Mouse (Mus musculus) v-Abl transformed pro-B cells (cell line): ENCODE data around the gene Zfp426.

Experiments used
- in situ Hi-C, 2 experiments: fragments of 400-800 bp; cut with MboI; formaldehyde crosslinking; loops; one replicate each; pipeline ENCODE4 v1.15.1; 2025; ENCODE audit not compliant: unreplicated experiment in 2 of 2

Gene Zfp426

GRCm38 (mm10) chr9:20492527-20493233, at the start of gene Zfp426:
Gene Zfp426 (minus strand): TSS chr9:20492746.
- in situ Hi-C loops = loop anchor here (5.0 to 10.0 kb wide), 2 partner anchors 162 to 165 kb away; partner anchors contain the start of gene Pin1 (in 1 of the 2)

- in situ Hi-C loops = no loop called here
Observed at GRCm38 (mm10) chr9:20536598-20536997, 44.1 kb upstream of the Zfp426 start.

- in situ Hi-C loops = no loop called here
Observed at GRCm38 (mm10) chr9:20534326-20534926, 41.9 kb upstream of the Zfp426 start.

- in situ Hi-C loops = no loop called here
Observed at GRCm38 (mm10) chr9:20521306-20521957, 28.9 kb upstream of the Zfp426 start, which contains the start of gene Zfp266. Gene Zfp266 (minus strand): TSS chr9:20521417.

- in situ Hi-C loops = no loop called here
Observed at GRCm38 (mm10) chr9:20520531-20521210, 28.1 kb upstream of the Zfp426 start.

GRCm38 (mm10) chr9:20519949-20520348, 27.4 kb upstream of the Zfp426 start:
- in situ Hi-C loops = no loop called here

- in situ Hi-C loops = no loop called here
Observed at GRCm38 (mm10) chr9:20518708-20519107, 26.2 kb upstream of the Zfp426 start.

GRCm38 (mm10) chr9:20517727-20518126, 25.2 kb upstream of the Zfp426 start:
- in situ Hi-C loops = no loop called here

- in situ Hi-C loops = no loop called here
Observed at GRCm38 (mm10) chr9:20514016-20514415, 21.5 kb upstream of the Zfp426 start.

GRCm38 (mm10) chr9:20512714-20513113, 20.2 kb upstream of the Zfp426 start:
- in situ Hi-C loops = no loop called here

GRCm38 (mm10) chr9:20511645-20512044, 19.1 kb upstream of the Zfp426 start:
- in situ Hi-C loops = no loop called here

- in situ Hi-C loops = no loop called here
Observed at GRCm38 (mm10) chr9:20510346-20510745, 17.8 kb upstream of the Zfp426 start.

GRCm38 (mm10) chr9:20509676-20510075, 17.1 kb upstream of the Zfp426 start:
- in situ Hi-C loops = no loop called here

GRCm38 (mm10) chr9:20504801-20505200, 12.3 kb upstream of the Zfp426 start:
- in situ Hi-C loops = no loop called here

GRCm38 (mm10) chr9:20493281-20493680, 735 bp upstream of the Zfp426 start:
- in situ Hi-C loops = loop anchor here (5.0 to 10.0 kb wide), 2 partner anchors 162 to 164 kb away; partner anchors contain the start of gene Pin1 (in 1 of the 2)

- in situ Hi-C loops = loop anchor here (5.0 to 10.0 kb wide), 2 partner anchors 163 to 165 kb away; partner anchors contain the start of gene Pin1 (in 1 of the 2)
Observed at GRCm38 (mm10) chr9:20491858-20492526, 554 bp downstream of the Zfp426 start.

- in situ Hi-C loops = no loop called here
Observed at GRCm38 (mm10) chr9:20489536-20489935, 3.0 kb downstream of the Zfp426 start.

GRCm38 (mm10) chr9:20479396-20479795, 13.2 kb downstream of the Zfp426 start:
- in situ Hi-C loops = loop anchor here in 1 of 2 experiments (5.0 kb wide), 1 partner anchor 188 kb away; no protein-coding TSS in a partner anchor

- in situ Hi-C loops = loop anchor here in 1 of 2 experiments (5.0 kb wide), 1 partner anchor 191 kb away; no protein-coding TSS in a partner anchor
Observed at GRCm38 (mm10) chr9:20476632-20477031, 15.9 kb downstream of the Zfp426 start.
